Mouse (Mus musculus) kidney, adult 2 months (tissue): ENCODE measurements around the gene Cachd1. TPM values are rescaled to one million over a fixed set of nuclear protein-coding genes. Genes with fewer than 3 reads are reported as not detected.

Experiments used
- DNase-seq: peaks from one replicate; pipeline ENCODE4 v3.0.0; 2021
- H3K27ac ChIP-seq: fragments of 200-500 bp; 2 replicates; pipeline ENCODE4 v1.5.1; 2012; ENCODE audit warnings: low read depth, low read length, control low read depth, inconsistent platforms; ENCODE audit not compliant: insufficient read depth
- H3K27me3 ChIP-seq: fragments of 200-500 bp; replicated peaks from 2 replicates; pipeline ENCODE4 v1.6.1; 2012; ENCODE audit warnings: mild to moderate bottlenecking, moderate library complexity, low read length, inconsistent platforms; ENCODE audit not compliant: control insufficient read depth, insufficient read depth
- H3K36me3 ChIP-seq: fragments of 200-500 bp; 2 replicates; pipeline ENCODE4 v1.6.1; 2012; ENCODE audit warnings: mild to moderate bottlenecking, moderate library complexity, low read length, inconsistent platforms; ENCODE audit not compliant: control insufficient read depth, insufficient read depth
- H3K4me1 ChIP-seq: fragments of 200-500 bp; 2 replicates; pipeline ENCODE4 v1.6.1; 2011; ENCODE audit warnings: low read length; ENCODE audit not compliant: control insufficient read depth, insufficient read depth
- H3K4me3 ChIP-seq: fragments of 200-500 bp; 2 replicates; pipeline ENCODE4 v1.5.1; 2011; ENCODE audit warnings: mild to moderate bottlenecking, low read depth, low read length, control low read depth; ENCODE audit not compliant: insufficient read depth
- CTCF ChIP-seq: fragments of 200-500 bp; conservative IDR thresholded peaks from 2 replicates; pipeline ENCODE4 v1.5.1; 2011; ENCODE audit warnings: low read depth, mild to moderate bottlenecking, control low read depth, low read length, moderate library complexity, mixed read lengths; ENCODE audit not compliant: insufficient read depth, insufficient read length
- POLR2A ChIP-seq: fragments of 200-500 bp; IDR thresholded peaks from one replicate; pipeline ENCODE4 v1.6.1; 2011; ENCODE audit warnings: low read depth, low read length, control low read depth
- WGBS: fragments of 180-500 bp; shearing (Covaris S2); methylation state at CpG from one replicate; pipeline ENCODE4 v1.1.7; 2018; 5-methylcytosine and 5-hydroxymethylcytosine counted together
- polyA plus RNA-seq: library from polyadenylated mRNA; depleted of rRNA; stranded (reverse); fragments of >200 nt; gene quantifications from 2 replicates; pipeline ENCODE4 v1.2.3, GENCODE M21; 2012

Cachd1 gene
- polyA plus RNA-seq, 1 experiment: 69.3 TPM

DNA sequence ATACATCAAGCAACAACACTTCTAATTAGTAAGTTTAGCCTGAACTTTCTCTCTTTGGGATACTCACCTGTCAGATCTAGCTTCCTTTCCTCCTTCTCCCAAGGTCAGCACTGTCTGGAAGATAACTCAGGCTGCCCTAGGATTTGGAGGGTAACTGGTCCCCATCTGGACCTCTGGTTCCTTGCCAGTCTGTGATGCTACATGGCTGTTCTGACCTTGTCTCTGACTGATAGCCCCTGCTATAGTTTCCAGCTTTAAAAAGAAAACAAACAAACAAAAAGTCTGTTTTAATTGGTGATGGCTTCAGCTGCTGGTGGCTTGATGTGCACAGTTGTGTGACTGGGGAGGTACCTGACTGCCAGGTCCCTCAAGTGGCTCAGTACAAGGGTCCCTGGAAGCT is 20.0 kb upstream of the Cachd1 start:
- no peak overlapping the region for H3K4me3 ChIP-seq
- TF ChIP-seq CTCF (no peak), POLR2A (no peak)
- no peak for DNase-seq
- no peaks in the 10 kb centered on the region for H3K36me3 ChIP-seq
- no peak overlapping the region for H3K27ac ChIP-seq
- H3K4me1 ChIP-seq: no peaks in the 10 kb centered on the region
- H3K27me3 ChIP-seq: no peaks in the 10 kb centered on the region

DNA sequence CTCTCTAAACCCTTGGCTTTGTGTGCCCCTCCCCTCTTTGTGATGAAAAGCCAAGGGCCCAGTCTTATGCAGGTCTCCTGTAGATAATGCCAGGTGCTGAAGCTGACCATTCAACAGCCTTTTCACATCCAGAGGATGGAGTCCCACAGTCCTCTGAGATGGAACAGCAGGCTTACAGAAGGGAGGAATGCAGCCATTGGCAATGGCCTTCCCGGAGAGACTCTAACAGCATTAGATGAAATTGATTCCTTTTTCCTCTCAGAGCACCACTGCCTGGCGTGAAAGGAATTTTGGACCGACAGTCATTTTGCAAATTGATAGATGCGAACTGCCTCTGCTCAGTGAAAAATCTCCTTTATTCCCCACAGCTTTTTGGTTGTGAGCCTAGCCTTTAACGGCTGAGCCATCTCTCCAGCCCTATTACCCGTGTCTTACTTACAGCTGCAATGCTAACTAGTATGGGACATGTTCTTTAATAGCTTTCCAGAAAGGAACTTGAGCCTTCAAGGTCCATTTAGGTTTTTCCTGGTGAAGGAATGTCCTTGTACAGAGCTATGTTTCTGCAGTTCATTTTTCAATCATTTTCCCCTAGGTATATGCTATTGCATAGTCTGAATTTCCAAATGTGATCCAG is 18.1 kb upstream of the Cachd1 start:
- H3K36me3 ChIP-seq: no peaks in the 10 kb centered on the region
- 79% methylated on average over 6 of the region's 6 CpGs for WGBS
- H3K4me3 ChIP-seq: no peak overlapping the region
- TF ChIP-seq POLR2A (no peak), CTCF (no peak)
- H3K4me1 ChIP-seq: no peaks in the 10 kb centered on the region
- H3K27me3 ChIP-seq: no peaks in the 10 kb centered on the region
- DNase-seq: no peak
- H3K27ac ChIP-seq: no peak overlapping the region

DNA sequence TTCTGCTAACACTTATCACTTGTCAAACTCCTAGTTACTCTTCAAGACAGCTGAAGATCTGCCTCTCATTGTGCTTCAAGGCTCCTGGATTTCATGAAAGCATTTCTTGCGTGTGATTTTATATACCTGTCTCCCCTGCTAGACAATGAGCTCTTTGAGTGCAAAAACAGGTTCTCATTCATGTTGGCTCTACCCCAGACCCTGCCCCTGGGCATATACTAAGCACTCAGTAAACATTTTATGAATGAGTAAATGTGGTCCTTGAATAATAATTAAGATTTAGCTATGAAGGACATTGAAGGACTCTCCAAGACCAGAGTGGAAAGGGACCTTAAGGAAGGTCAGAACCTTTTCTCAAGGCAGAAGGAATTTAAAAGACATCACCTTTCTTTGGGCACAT is 16.9 kb upstream of the Cachd1 start:
- WGBS: 75% methylated on average over 1 of the region's 1 CpGs

DNA sequence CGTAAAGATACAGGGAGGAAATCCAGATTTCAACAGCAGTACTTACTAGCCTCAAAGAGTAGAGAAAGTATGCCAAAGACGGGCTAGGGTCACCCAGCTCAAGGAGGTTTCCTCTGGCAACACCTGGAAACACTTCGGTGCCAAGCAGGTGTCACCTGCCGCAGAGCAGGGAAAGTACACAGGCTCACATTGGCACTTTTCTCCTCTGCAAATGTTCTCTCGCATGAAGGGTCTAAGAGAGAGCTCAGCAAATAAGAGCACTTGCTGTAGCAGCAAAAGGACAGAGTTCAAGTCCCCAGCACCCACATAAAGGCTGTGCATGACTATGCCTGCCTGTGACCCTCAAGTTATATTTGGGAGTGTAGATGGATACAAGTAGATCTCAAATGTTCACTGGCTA is 16.1 kb upstream of the Cachd1 start:
- 80% methylated on average over 5 of the region's 5 CpGs for WGBS
- Histone ChIP-seq H3K4me1 (no peaks in the 10 kb centered on the region), H3K4me3 (no peak overlapping the region), H3K27ac (peak overlapping the region; percentile 37; the same call in 1 of the 2 replicates), H3K36me3 (no peaks in the 10 kb centered on the region), H3K27me3 (no peaks in the 10 kb centered on the region)
- TF ChIP-seq CTCF (no peak), POLR2A (no peak)
- DNase-seq: peak; percentile 41

More for the DNA sequence above, 16.9 kb upstream of the Cachd1 start:
- H3K36me3 ChIP-seq: no peaks in the 10 kb centered on the region
- no peak for TF ChIP-seq CTCF
- TF ChIP-seq POLR2A: no peak
- no peak overlapping the region for H3K27ac ChIP-seq
- no peak overlapping the region for H3K4me3 ChIP-seq
- DNase-seq: peak; percentile 57
- H3K27me3 ChIP-seq: no peaks in the 10 kb centered on the region
- no peaks in the 10 kb centered on the region for H3K4me1 ChIP-seq

DNA sequence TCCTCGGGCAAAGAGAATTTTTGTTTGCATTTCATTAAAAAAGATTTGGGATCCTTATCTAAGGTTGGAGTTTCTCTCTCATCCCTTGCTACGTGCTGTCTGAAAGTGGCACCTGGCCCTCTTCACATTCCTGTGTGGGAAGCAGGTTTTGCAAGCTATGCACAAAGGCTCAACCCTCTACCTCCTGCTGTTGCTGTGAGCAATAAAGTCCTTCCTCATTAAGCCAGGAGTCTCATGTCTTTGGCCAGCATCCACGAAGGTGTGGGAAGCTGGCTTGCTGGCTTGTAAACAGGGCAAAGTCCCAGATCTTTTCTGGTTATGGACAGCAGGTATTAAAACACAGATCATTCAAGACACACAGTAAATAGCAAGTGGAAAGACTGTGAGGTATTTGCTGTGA is 7.9 kb upstream of the Cachd1 start:
- Histone ChIP-seq H3K4me1 (peaks cover 2% of the 10 kb centered on the region; the same call in 1 of the 2 replicates), H3K4me3 (no peak overlapping the region), H3K36me3 (no peaks in the 10 kb centered on the region), H3K27ac (peak overlapping the region; percentile 96), H3K27me3 (no peaks in the 10 kb centered on the region)
- 22% methylated on average over 3 of the region's 3 CpGs for WGBS
- no peak for TF ChIP-seq CTCF
- no peak for TF ChIP-seq POLR2A
- DNase-seq: peak; percentile 96

DNA sequence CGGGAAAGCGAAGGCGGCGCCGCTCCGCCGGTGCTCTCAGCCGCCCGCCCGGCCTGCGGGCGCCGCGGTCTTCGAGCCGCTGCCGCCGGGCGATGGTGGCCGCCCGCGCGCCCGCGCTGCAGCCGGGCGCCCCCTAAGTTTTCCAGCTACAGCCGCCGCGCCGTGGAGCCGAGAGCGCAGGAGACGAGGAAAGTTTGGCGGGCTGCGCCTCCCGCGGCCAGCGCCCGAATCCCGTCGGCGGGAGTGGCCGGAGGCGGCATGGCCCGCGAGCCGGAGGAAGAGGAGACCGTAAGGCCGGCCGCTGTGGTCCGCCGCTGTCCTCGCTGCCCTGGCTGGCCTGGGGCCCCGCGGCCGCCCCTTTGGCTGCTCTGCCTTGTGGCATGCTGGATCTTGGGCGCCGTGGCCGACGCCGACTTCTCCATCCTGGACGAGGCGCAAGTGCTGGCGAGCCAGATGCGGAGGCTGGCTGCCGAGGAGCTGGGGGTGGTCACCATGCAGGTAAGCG is 448 bp downstream of the Cachd1 start:
- under 1% methylated on average over 68 of the region's 68 CpGs for WGBS

DNA sequence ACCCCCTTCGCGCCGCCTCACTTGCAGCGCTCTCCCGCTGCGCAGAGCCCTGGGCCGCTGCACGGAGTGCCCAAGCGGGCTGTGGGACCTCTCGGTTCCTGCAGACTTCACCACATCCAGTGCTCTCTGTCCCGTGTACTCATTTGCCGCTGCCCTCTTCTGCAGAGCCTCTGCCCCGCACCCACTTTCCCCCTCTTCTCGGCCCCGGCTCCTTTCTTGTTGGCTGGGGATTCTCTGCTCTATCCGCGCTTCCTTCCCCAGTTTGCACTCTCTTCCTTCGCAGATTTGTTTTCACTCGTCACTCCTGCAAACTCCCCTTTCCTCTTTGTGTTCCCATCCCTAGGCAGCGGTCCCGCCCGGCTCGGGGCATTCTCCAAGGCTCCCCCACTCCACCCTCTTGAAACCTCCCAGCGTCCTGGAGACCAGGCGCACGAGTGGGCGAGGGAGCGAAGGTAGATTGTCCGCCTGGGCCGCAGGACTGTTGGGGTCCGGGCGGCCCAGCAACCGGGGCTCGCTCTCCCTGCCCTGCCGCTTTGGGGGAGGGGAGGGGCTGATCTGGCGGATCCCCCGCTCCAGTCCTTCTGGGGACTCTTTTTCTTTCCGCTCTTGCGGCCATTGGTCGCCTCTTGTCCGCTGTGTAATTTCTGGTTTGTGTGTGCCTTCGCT is 1.0 kb downstream of the Cachd1 start:
- WGBS: 1% methylated on average over 42 of the region's 42 CpGs
- Histone ChIP-seq H3K4me1 (peaks cover 12% of the 10 kb centered on the region; the same call in 1 of the 2 replicates), H3K4me3 (peak overlapping the region; percentile 98), H3K27me3 (no peaks in the 10 kb centered on the region), H3K27ac (peak overlapping the region; percentile 71), H3K36me3 (no peaks in the 10 kb centered on the region)
- peak; percentile 59 for DNase-seq
- TF ChIP-seq CTCF (no peak), POLR2A (no peak)

More for the DNA sequence above, 448 bp downstream of the Cachd1 start:
- H3K27ac ChIP-seq: peak overlapping the region; percentile 71
- no peaks in the 10 kb centered on the region for H3K27me3 ChIP-seq
- no peaks in the 10 kb centered on the region for H3K36me3 ChIP-seq
- peak overlapping the region; percentile 98 for H3K4me3 ChIP-seq
- peaks cover 8% of the 10 kb centered on the region; the same call in 1 of the 2 replicates for H3K4me1 ChIP-seq
- TF ChIP-seq CTCF (no peak), POLR2A (no peak)
- DNase-seq: no peak
